Mouse (Mus musculus) brain, embryonic 14.5 days (tissue): ENCODE measurements around the gene Tmem174.

Experiments used
- CTCF ChIP-seq: fragments of 200-500 bp; IDR thresholded peaks from 2 replicates; pipeline ENCODE4 v1.5.1; 2012; ENCODE audit warnings: inconsistent platforms, mild to moderate bottlenecking, moderate library complexity, borderline replicate concordance; ENCODE audit not compliant: insufficient read depth, insufficient read length; ENCODE audit errors: extremely low read depth
- POLR2A ChIP-seq: fragments of 200-500 bp; IDR thresholded peaks from 2 replicates; pipeline ENCODE4 v1.6.1; 2012; ENCODE audit warnings: mild to moderate bottlenecking, inconsistent platforms, borderline replicate concordance; ENCODE audit not compliant: poor library complexity, insufficient read depth, insufficient read length, severe bottlenecking; ENCODE audit errors: extremely low read depth

DNA sequence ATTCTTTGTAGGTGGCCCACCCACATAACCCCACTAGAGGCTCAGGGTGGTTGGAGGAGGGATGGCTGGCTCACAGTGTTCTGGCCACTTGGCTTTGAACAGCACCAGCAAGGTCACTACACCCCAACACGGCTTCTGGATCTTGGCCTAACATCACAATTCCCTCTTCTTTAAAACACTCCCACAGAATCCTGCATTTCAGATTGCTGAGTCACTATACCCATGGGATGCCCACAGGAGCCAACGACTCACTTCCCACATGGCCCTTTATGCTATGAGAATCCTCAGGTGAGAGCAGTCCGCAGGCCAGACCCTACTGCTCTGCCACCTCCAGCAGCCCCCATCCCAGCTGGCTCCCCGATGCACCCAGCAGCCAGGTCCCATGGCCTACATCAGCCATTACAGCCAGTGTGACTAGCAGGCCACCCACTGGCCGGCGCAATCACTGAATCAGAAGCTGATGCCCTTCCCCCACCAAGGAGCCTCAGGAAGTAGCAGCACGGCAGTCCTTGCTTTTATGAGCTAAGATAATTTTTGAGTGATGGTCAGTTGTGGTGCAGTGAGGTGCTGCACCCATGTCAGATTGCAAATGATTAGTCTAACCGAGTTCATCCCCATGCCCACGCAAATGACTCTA lies 4.8 kb downstream of the Tmem174 start:
- no peak for TF ChIP-seq POLR2A
- no peak for TF ChIP-seq CTCF
